Mouse (Mus musculus) midbrain, embryonic 11.5 days (tissue): ENCODE results near the gene Acer3. TPM values are rescaled to one million over a fixed set of nuclear protein-coding genes. Genes with fewer than 3 reads are reported as not detected.
A peak's percentile ranks its signal among the peaks of the same experiment; 100 is the strongest.

Experiments
- ATAC-seq: fragments of 200-750 bp; cut with Nextera tagmentation; 2 replicates; pipeline ENCODE4 v1.8.0; 2017; ENCODE audit warnings: moderate TSS enrichment, moderate library complexity; ENCODE audit not compliant: low FRiP score
- DNase-seq: peaks from one replicate; pipeline ENCODE4 v3.0.0; 2015; ENCODE audit warnings: low spot score; ENCODE audit errors: missing footprints
- H3K27ac ChIP-seq: fragments of 300-500 bp; sonication (generic); 2 replicates; pipeline ENCODE4 v1.5.1; 2014; ENCODE audit warnings: low read depth, low read length
- H3K27me3 ChIP-seq: fragments of 300-500 bp; sonication (generic); 2 replicates; pipeline ENCODE4 v1.6.1; 2014; ENCODE audit warnings: mild to moderate bottlenecking, low read length, moderate library complexity, mixed read lengths; ENCODE audit not compliant: control insufficient read depth, insufficient read depth
- H3K36me3 ChIP-seq: fragments of 300-500 bp; sonication (generic); 2 replicates; pipeline ENCODE4 v1.6.1; 2014; ENCODE audit warnings: mild to moderate bottlenecking, low read length, moderate library complexity, mixed read lengths; ENCODE audit not compliant: control insufficient read depth, insufficient read depth
- H3K4me1 ChIP-seq: fragments of 300-500 bp; sonication (generic); 2 replicates; pipeline ENCODE4 v1.6.1; 2014; ENCODE audit warnings: low read length; ENCODE audit not compliant: control insufficient read depth, insufficient read depth
- H3K4me2 ChIP-seq: fragments of 300-500 bp; sonication (generic); 2 replicates; pipeline ENCODE4 v1.6.1; 2014; ENCODE audit warnings: mild to moderate bottlenecking, moderate library complexity
- H3K4me3 ChIP-seq: fragments of 300-500 bp; sonication (generic); 2 replicates; pipeline ENCODE4 v1.5.1; 2014; ENCODE audit warnings: low read depth, low read length
- H3K9ac ChIP-seq: fragments of 300-500 bp; sonication (generic); 2 replicates; pipeline ENCODE4 v1.6.1; 2014; ENCODE audit warnings: low read length
- H3K9me3 ChIP-seq: fragments of 300-500 bp; sonication (generic); 2 replicates; pipeline ENCODE4 v1.6.1; 2016; ENCODE audit warnings: low read length; ENCODE audit not compliant: control insufficient read depth
- WGBS: fragments of 180-500 bp; shearing (Covaris S2); extraction: QIAGEN DNeasy Blood & Tissue Kit; methylation state at CpG from one replicate; pipeline ENCODE4 v1.1.7; 2014; 5-methylcytosine and 5-hydroxymethylcytosine counted together
- polyA plus RNA-seq: library from polyadenylated mRNA; unstranded; fragments of >200 nt; fragmentation: Nextera tagmentation; extraction: Ambion mirVana; gene quantifications from 2 replicates; pipeline ENCODE4 v1.2.1, GENCODE M21; 2014

The Acer3 gene
- polyA plus RNA-seq, 1 experiment from 2014 or later, result 16.6 TPM

GRCm38 (mm10) chr7:98312185-98312920 lies 8.7 kb downstream of the Acer3 start:
- 69% methylated on average over 4 of the region's 4 CpGs for WGBS
- no peak for ATAC-seq
- no peak overlapping the region for H3K4me2 ChIP-seq
- peaks cover 6% of the 10 kb centered on the region for H3K4me1 ChIP-seq
- H3K36me3 ChIP-seq, result no peaks in the 10 kb centered on the region
- no peak for DNase-seq
- H3K9me3 ChIP-seq, result no peaks in the 10 kb centered on the region
- no peak overlapping the region for H3K9ac ChIP-seq
- H3K27me3 ChIP-seq, result peaks cover 2% of the 10 kb centered on the region; the same call in 1 of the 2 replicates
- H3K4me3 ChIP-seq, result no peak overlapping the region
- H3K27ac ChIP-seq, result no peak overlapping the region

GRCm38 (mm10) chr7:98310266-98310665 lies 10.7 kb downstream of the Acer3 start:
- no peak for ATAC-seq

GRCm38 (mm10) chr7:98309219-98310030 lies 11.6 kb downstream of the Acer3 start:
- Histone ChIP-seq H3K4me2 (peak overlapping the region; percentile 91), H3K9ac (peak overlapping the region; percentile 77), H3K27ac (no peak overlapping the region), H3K27me3 (peaks cover 2% of the 10 kb centered on the region; the same call in 1 of the 2 replicates), H3K9me3 (no peaks in the 10 kb centered on the region), H3K4me1 (peaks cover 6% of the 10 kb centered on the region), H3K36me3 (no peaks in the 10 kb centered on the region), H3K4me3 (peak overlapping the region; percentile 63)
- DNase-seq, result peak; percentile 98
- WGBS, result 1% methylated on average over 53 of the region's 53 CpGs
- ATAC-seq, result peak; percentile 99

More at GRCm38 (mm10) chr7:98310266-98310665, 10.7 kb downstream of the Acer3 start:
- Histone ChIP-seq H3K36me3 (no peaks in the 10 kb centered on the region), H3K4me2 (no peak overlapping the region), H3K27ac (no peak overlapping the region), H3K9ac (no peak overlapping the region), H3K27me3 (peaks cover 2% of the 10 kb centered on the region; the same call in 1 of the 2 replicates), H3K4me1 (peaks cover 6% of the 10 kb centered on the region), H3K4me3 (no peak overlapping the region), H3K9me3 (no peaks in the 10 kb centered on the region)
- 63% methylated on average over 6 of the region's 6 CpGs for WGBS
- peak; percentile 51 for DNase-seq

- WGBS, result under 1% methylated on average over 33 of the region's 33 CpGs
- Histone ChIP-seq H3K36me3 (no peaks in the 10 kb centered on the region), H3K27me3 (peaks cover 2% of the 10 kb centered on the region; the same call in 1 of the 2 replicates), H3K27ac (no peak overlapping the region), H3K9me3 (no peaks in the 10 kb centered on the region), H3K4me1 (peaks cover 6% of the 10 kb centered on the region), H3K9ac (peak overlapping the region; percentile 77), H3K4me2 (peak overlapping the region; percentile 91), H3K4me3 (peak overlapping the region; percentile 63)
- ATAC-seq, result no peak; the same call in 1 of the 2 replicates
- DNase-seq, result no peak
These were observed 12.3 kb downstream of the Acer3 start for GRCm38 (mm10) chr7:98308607-98309218.

DNA sequence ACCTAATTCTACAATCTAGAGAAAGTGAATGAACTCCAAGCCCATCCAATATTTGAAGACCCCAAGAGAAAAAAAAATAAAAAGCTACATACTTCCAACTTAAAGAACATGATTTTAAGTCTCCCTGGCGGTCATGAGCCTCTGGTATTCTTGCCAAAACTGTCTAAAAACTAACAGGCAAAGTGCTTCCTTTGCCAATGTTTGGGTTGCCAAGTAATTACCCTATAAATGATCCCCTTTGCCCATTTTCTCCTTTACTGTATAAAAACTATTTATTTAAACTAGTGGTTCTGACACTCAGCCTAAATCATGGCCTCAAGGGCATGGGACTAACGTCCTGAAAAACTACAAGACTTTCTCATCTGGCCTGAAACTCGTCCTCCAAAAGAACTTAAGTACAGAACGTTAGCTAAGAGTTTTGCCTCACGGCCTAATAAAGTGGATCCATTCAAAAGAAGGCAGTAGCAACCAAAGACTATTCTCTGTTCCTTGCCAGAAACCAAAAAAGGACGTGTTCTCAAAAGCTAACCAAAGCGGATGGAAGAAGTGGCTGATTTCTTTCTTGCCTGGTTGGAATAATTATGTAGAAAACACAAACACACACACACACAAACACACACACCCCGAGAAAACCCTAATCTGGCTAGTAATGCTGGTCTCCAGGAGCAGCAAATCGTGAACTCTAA lies 12.9 kb downstream of the Acer3 start:
- Histone ChIP-seq H3K27ac (no peak overlapping the region), H3K4me2 (peak overlapping the region; percentile 91)

DNA sequence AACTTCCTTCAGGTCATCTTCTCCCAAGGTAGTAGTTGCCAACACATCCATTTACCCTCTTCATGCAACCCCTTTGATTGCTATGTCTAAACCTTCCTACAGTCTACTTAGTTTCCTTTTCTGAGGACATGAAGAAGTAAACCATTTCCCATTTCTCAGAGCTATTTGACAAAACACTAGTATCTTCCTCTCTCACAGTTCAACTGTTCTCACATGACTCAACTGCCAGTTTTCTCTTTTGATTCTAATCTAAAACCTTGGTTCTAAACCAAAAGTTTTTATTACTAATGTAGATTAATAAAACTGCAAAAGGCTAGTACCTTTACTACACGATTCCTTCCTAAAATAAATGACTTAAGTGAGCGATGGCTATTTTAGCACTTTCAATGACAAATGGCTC lies 13.6 kb downstream of the Acer3 start:
- Histone ChIP-seq H3K36me3 (no peaks in the 10 kb centered on the region), H3K27ac (no peak overlapping the region), H3K27me3 (peaks cover 2% of the 10 kb centered on the region; the same call in 1 of the 2 replicates), H3K9ac (no peak overlapping the region), H3K4me3 (no peak overlapping the region), H3K4me2 (no peak overlapping the region), H3K4me1 (peaks cover 6% of the 10 kb centered on the region), H3K9me3 (no peaks in the 10 kb centered on the region)
- ATAC-seq, result no peak
- peak; percentile 57 for DNase-seq
- WGBS, result 96% methylated on average over 2 of the region's 2 CpGs

More for the DNA sequence above, 12.9 kb downstream of the Acer3 start:
- H3K9me3 ChIP-seq, result no peaks in the 10 kb centered on the region
- peak overlapping the region; percentile 63 for H3K4me3 ChIP-seq
- peak overlapping the region; percentile 77 for H3K9ac ChIP-seq
- DNase-seq, result peak; percentile 89
- H3K27me3 ChIP-seq, result peaks cover 2% of the 10 kb centered on the region; the same call in 1 of the 2 replicates
- ATAC-seq, result no peak
- no peaks in the 10 kb centered on the region for H3K36me3 ChIP-seq
- peaks cover 6% of the 10 kb centered on the region for H3K4me1 ChIP-seq
- 52% methylated on average over 9 of the region's 9 CpGs for WGBS

GRCm38 (mm10) chr7:98292901-98293300 lies 28.1 kb downstream of the Acer3 start:
- no peaks in the 10 kb centered on the region for H3K4me1 ChIP-seq
- H3K9me3 ChIP-seq, result no peaks in the 10 kb centered on the region
- H3K36me3 ChIP-seq, result no peaks in the 10 kb centered on the region
- ATAC-seq (no peak), DNase-seq (peak; percentile 39)
- H3K4me3 ChIP-seq, result no peak overlapping the region
- no peak overlapping the region for H3K4me2 ChIP-seq
- 95% methylated on average over 1 of the region's 1 CpGs for WGBS
- H3K27me3 ChIP-seq, result no peaks in the 10 kb centered on the region
- H3K27ac ChIP-seq, result no peak overlapping the region
- no peak overlapping the region for H3K9ac ChIP-seq

- Histone ChIP-seq H3K4me1 (no peaks in the 10 kb centered on the region), H3K9me3 (no peaks in the 10 kb centered on the region), H3K9ac (no peak overlapping the region), H3K27me3 (no peaks in the 10 kb centered on the region), H3K4me2 (no peak overlapping the region), H3K4me3 (no peak overlapping the region), H3K36me3 (no peaks in the 10 kb centered on the region), H3K27ac (no peak overlapping the region)
- WGBS, result 42% methylated on average over 3 of the region's 3 CpGs
- ATAC-seq (no peak), DNase-seq (no peak)
These were observed 31.4 kb downstream of the Acer3 start for GRCm38 (mm10) chr7:98289585-98289984.
